Mouse (Mus musculus) CH12.LX (cell line): Measurements from ENCODE around the gene Cacna1c.

Source experiments
- CHD1 ChIP-seq: IDR thresholded peaks from 2 replicates; pipeline ENCODE4 v1.6.1; 2012; ENCODE audit warnings: low read depth, low read length, improper control_type of control experiment, inconsistent platforms
- CTCF ChIP-seq, 2 experiments: IDR thresholded peaks in 1 of 2; conservative IDR thresholded peaks in 1 of 2; 2 replicates each; pipeline ENCODE4 v1.5.1; 2011 to 2012; ENCODE audit warnings: low read depth in 2 of 2, low read length in 2 of 2, improper control_type of control experiment in 1 of 2, inconsistent platforms in 1 of 2, mild to moderate bottlenecking in 1 of 2, moderate library complexity in 1 of 2
- EP300 ChIP-seq: IDR thresholded peaks from 2 replicates; pipeline ENCODE4 v1.6.1; 2011; ENCODE audit warnings: low read length, improper control_type of control experiment
- JUND ChIP-seq: conservative IDR thresholded peaks from 2 replicates; pipeline ENCODE4 v1.6.1; 2011; ENCODE audit warnings: low read depth, low read length, improper control_type of control experiment
- MAFK ChIP-seq: IDR thresholded peaks from 2 replicates; pipeline ENCODE4 v1.6.1; 2011; ENCODE audit warnings: low read length, improper control_type of control experiment; ENCODE audit not compliant: insufficient replicate concordance
- MAZ ChIP-seq: IDR thresholded peaks from 2 replicates; pipeline ENCODE4 v1.6.1; 2012; ENCODE audit warnings: low read depth, mild to moderate bottlenecking, inconsistent platforms, low read length, improper control_type of control experiment, moderate library complexity
- POLR2A ChIP-seq: IDR thresholded peaks from 2 replicates; pipeline ENCODE4 v1.6.1; 2011; ENCODE audit warnings: low read depth, mild to moderate bottlenecking, improper control_type of control experiment, low read length
- RAD21 ChIP-seq: IDR thresholded peaks from 2 replicates; pipeline ENCODE4 v1.6.1; 2011; ENCODE audit warnings: low read depth, mild to moderate bottlenecking, low read length, improper control_type of control experiment, moderate library complexity
- SIN3A ChIP-seq: IDR thresholded peaks from 2 replicates; pipeline ENCODE4 v1.6.1; 2012; ENCODE audit warnings: low read length, improper control_type of control experiment, inconsistent platforms
- TBP ChIP-seq: conservative IDR thresholded peaks from 2 replicates; pipeline ENCODE4 v1.6.1; 2011; ENCODE audit warnings: low read depth, low read length, improper control_type of control experiment
- ZKSCAN1 ChIP-seq: IDR thresholded peaks from 2 replicates; pipeline ENCODE4 v1.6.1; 2012; ENCODE audit warnings: low read depth, inconsistent platforms, low read length, improper control_type of control experiment, borderline replicate concordance
- ZNF384 ChIP-seq: IDR thresholded peaks from 2 replicates; pipeline ENCODE4 v1.6.1; 2012; ENCODE audit warnings: low read depth, low read length, improper control_type of control experiment, inconsistent platforms

DNA sequence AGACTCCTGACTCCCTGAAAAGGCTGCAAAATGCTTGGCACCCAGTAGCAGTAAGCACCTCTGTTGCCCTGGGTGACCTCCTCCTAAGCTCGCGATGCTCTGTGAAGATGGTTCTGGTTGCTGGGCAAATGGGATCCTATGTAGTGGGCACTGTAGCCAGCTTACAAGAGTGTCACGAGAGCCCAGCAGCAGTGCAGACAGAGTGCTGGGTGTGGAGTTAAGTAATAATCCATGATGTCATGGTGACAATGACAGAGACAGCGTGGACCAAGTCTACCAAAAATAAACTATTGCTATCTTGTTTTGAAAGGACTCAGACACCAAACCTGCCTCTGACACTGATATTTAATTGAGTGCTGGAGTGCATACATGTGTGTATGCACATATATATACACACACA, 5.4 kb upstream of the Cacna1c start:
- TF ChIP-seq POLR2A, result no peak
- TF ChIP-seq CTCF (conservative IDR thresholded peaks at IDR 0.05 in 1 of 2, IDR thresholded peaks at IDR 0.05 in 1 of 2; ENCODE audit: low read depth in 2 of 2, low read length in 2 of 2), result no peak
- TF ChIP-seq MAFK, result no peak
- TF ChIP-seq TBP, result no peak
- TF ChIP-seq JUND, result no peak
- no peak for TF ChIP-seq RAD21
- no peak for TF ChIP-seq MAZ
- no peak for TF ChIP-seq SIN3A
- TF ChIP-seq ZNF384, result no peak
- TF ChIP-seq CHD1, result no peak
- no peak for TF ChIP-seq EP300
- TF ChIP-seq ZKSCAN1, result no peak
